ENCODE assay signal across 7 mouse cellular contexts in genomic region chr1:88456451-88457072, GRCm38 (mm10). TPM values are rescaled to one million over a fixed set of nuclear protein-coding genes. Genes with fewer than 3 reads are reported as not detected.
DNase-seq lines count a peak whose midpoint lies in the region.

No protein-coding gene starts in this region.

- intact Hi-C loops in gastrocnemius, postnatal 14 days (cut with DNase I; ENCODE audit: low total_unique reads) = loop anchor here (5.0 kb wide), 1 partner anchor 251 kb away; no protein-coding TSS in a partner anchor

- DNase-seq in adrenal gland, adult 8-10 months = peak; percentile 55
- DNase-seq in embryo, embryonic 10.5 days (ENCODE audit: low spot score) = peak; percentile 88
- peak; percentile 57 for DNase-seq in gastrocnemius, postnatal 14 days
- DNase-seq in hindlimb bud, embryonic 11.5 days (ENCODE audit: extremely low spot score, low read depth, low spot score) = peak; percentile 49
- peak; percentile 43 to 46 for DNase-seq in left cerebral cortex, adult 8-10 months (ENCODE audit: low spot score in 2 of 2)
- peak; percentile 85 for DNase-seq in mesoderm, embryonic 11.5 days (ENCODE audit: low read depth, low spot score)
- DNase-seq in right cerebral cortex, postnatal 25 days = peak; percentile 56

RNA-seq across cellular contexts. Expression of gene Spp2, which starts 49.8 kb away (rescaled TPM):
- not detected for total RNA-seq in adrenal gland, adult 8-10 months (2022)
- not detected for total RNA-seq in gastrocnemius, postnatal 14 days (2021)
- total RNA-seq in left cerebral cortex, adult 8-10 months (2022) = not detected

RNA-seq across cellular contexts. Expression of gene Glrp1, which starts 53.3 kb away (rescaled TPM):
- total RNA-seq in adrenal gland, adult 8-10 months (2022) = not detected
- not detected for total RNA-seq in gastrocnemius, postnatal 14 days (2021)
- under 1 TPM in 2 of 4 experiments, not detected in 2; 0.17 to 0.26 TPM for total RNA-seq in left cerebral cortex, adult 8-10 months (2022)

Comparison
In these comparisons a context has a peak if more than half of its experiments do, and no peak if none do; other contexts are left out.
1. Peak in every context shown above with its lines: DNase-seq.